Mouse (Mus musculus) testis, adult 2 months (tissue): ENCODE data around the gene Tcf12. TPM values are rescaled to one million over a fixed set of nuclear protein-coding genes. Genes with fewer than 3 reads are reported as not detected.
A peak's percentile ranks its signal among the peaks of the same experiment; 100 is the strongest.

Source experiments
- H3K27ac ChIP-seq: fragments of 200-500 bp; 2 replicates; pipeline ENCODE4 v1.5.1; 2012; ENCODE audit warnings: low read depth, low read length; ENCODE audit not compliant: control insufficient read depth, insufficient read depth
- H3K27me3 ChIP-seq: fragments of 200-500 bp; 2 replicates; pipeline ENCODE4 v1.6.1; 2012; ENCODE audit warnings: mild to moderate bottlenecking, low read length, moderate library complexity; ENCODE audit not compliant: control insufficient read depth, insufficient read depth
- H3K36me3 ChIP-seq: fragments of 200-500 bp; 2 replicates; pipeline ENCODE4 v1.6.1; 2012; ENCODE audit warnings: mild to moderate bottlenecking, low read length; ENCODE audit not compliant: control insufficient read depth, insufficient read depth
- H3K4me1 ChIP-seq: fragments of 200-500 bp; 2 replicates; pipeline ENCODE4 v1.6.1; 2012; ENCODE audit warnings: low read length; ENCODE audit not compliant: control insufficient read depth, insufficient read depth
- H3K4me3 ChIP-seq: fragments of 200-500 bp; 2 replicates; pipeline ENCODE4 v1.5.1; 2012; ENCODE audit warnings: low read depth, mild to moderate bottlenecking, low read length, moderate library complexity, mixed read lengths; ENCODE audit not compliant: control insufficient read depth
- CTCF ChIP-seq: fragments of 200-500 bp; IDR thresholded peaks from 2 replicates; pipeline ENCODE4 v1.5.1; 2012; ENCODE audit warnings: low read depth, mild to moderate bottlenecking, inconsistent platforms, low read length, moderate library complexity; ENCODE audit not compliant: control insufficient read depth, insufficient read depth, insufficient replicate concordance
- POLR2A ChIP-seq: fragments of 200-500 bp; IDR thresholded peaks from 2 replicates; pipeline ENCODE4 v1.6.1; 2012; ENCODE audit warnings: low read depth, mild to moderate bottlenecking, inconsistent platforms, low read length, moderate library complexity; ENCODE audit not compliant: control insufficient read depth
- polyA plus RNA-seq: library from polyadenylated mRNA; depleted of rRNA; stranded (reverse); fragments of >200 nt; gene quantifications from 2 replicates; pipeline ENCODE4 v1.2.3, GENCODE M21; 2012

Gene Tcf12
- polyA plus RNA-seq, 1 experiment: 20.0 TPM

- H3K36me3 ChIP-seq: no peaks in the 10 kb centered on the region
- H3K4me1 ChIP-seq: peaks cover 5% of the 10 kb centered on the region
- H3K27me3 ChIP-seq: no peaks in the 10 kb centered on the region
- H3K27ac ChIP-seq: no peak overlapping the region
- no peak overlapping the region for H3K4me3 ChIP-seq
- TF ChIP-seq POLR2A (no peak), CTCF (no peak)
Observed at GRCm38 (mm10) chr9:71829753-71830152, 281.9 kb downstream of the Tcf12 start.

GRCm38 (mm10) chr9:71829137-71829536 is 282.5 kb downstream of the Tcf12 start:
- Histone ChIP-seq H3K4me1 (peaks cover 5% of the 10 kb centered on the region), H3K27ac (no peak overlapping the region), H3K27me3 (no peaks in the 10 kb centered on the region), H3K4me3 (no peak overlapping the region), H3K36me3 (no peaks in the 10 kb centered on the region)
- no peak for TF ChIP-seq POLR2A
- no peak for TF ChIP-seq CTCF

GRCm38 (mm10) chr9:71827371-71827770 is 284.3 kb downstream of the Tcf12 start:
- TF ChIP-seq POLR2A (no peak), CTCF (no peak)
- Histone ChIP-seq H3K4me3 (no peak overlapping the region), H3K4me1 (peaks cover 3% of the 10 kb centered on the region), H3K27ac (no peak overlapping the region), H3K36me3 (no peaks in the 10 kb centered on the region), H3K27me3 (no peaks in the 10 kb centered on the region)

GRCm38 (mm10) chr9:71826040-71826525 is 285.6 kb downstream of the Tcf12 start:
- peaks cover 3% of the 10 kb centered on the region for H3K4me1 ChIP-seq
- peak overlapping the region; percentile 78 for H3K27ac ChIP-seq
- no peak overlapping the region for H3K4me3 ChIP-seq
- H3K27me3 ChIP-seq: no peaks in the 10 kb centered on the region
- TF ChIP-seq POLR2A (no peak), CTCF (no peak)
- no peaks in the 10 kb centered on the region for H3K36me3 ChIP-seq

- Histone ChIP-seq H3K27me3 (no peaks in the 10 kb centered on the region), H3K27ac (no peak overlapping the region), H3K4me1 (peaks cover 3% of the 10 kb centered on the region), H3K36me3 (no peaks in the 10 kb centered on the region), H3K4me3 (no peak overlapping the region)
- TF ChIP-seq POLR2A (no peak), CTCF (no peak)
Observed at GRCm38 (mm10) chr9:71822003-71822402, 289.7 kb downstream of the Tcf12 start.

GRCm38 (mm10) chr9:71818453-71818852 is 293.2 kb downstream of the Tcf12 start:
- no peak overlapping the region for H3K27ac ChIP-seq
- no peak for TF ChIP-seq CTCF
- no peak for TF ChIP-seq POLR2A
- H3K4me3 ChIP-seq: no peak overlapping the region

GRCm38 (mm10) chr9:71816121-71816520 is 295.6 kb downstream of the Tcf12 start:
- no peak overlapping the region for H3K27ac ChIP-seq
- H3K4me1 ChIP-seq: peaks cover 3% of the 10 kb centered on the region; the same call in 1 of the 2 replicates
- H3K4me3 ChIP-seq: no peak overlapping the region
- H3K27me3 ChIP-seq: no peaks in the 10 kb centered on the region
- no peak for TF ChIP-seq CTCF
- TF ChIP-seq POLR2A: no peak
- H3K36me3 ChIP-seq: no peaks in the 10 kb centered on the region

More at GRCm38 (mm10) chr9:71818453-71818852, 293.2 kb downstream of the Tcf12 start:
- Histone ChIP-seq H3K27me3 (no peaks in the 10 kb centered on the region), H3K4me1 (no peaks in the 10 kb centered on the region; the same call in 1 of the 2 replicates), H3K36me3 (no peaks in the 10 kb centered on the region)

GRCm38 (mm10) chr9:71813565-71813964 is 298.1 kb downstream of the Tcf12 start:
- TF ChIP-seq POLR2A (no peak), CTCF (no peak)
- H3K36me3 ChIP-seq: no peaks in the 10 kb centered on the region

More at GRCm38 (mm10) chr9:71813565-71813964, 298.1 kb downstream of the Tcf12 start:
- Histone ChIP-seq H3K27me3 (no peaks in the 10 kb centered on the region), H3K27ac (no peak overlapping the region), H3K4me3 (no peak overlapping the region), H3K4me1 (peaks cover 13% of the 10 kb centered on the region)
